Mouse (Mus musculus) megakaryocyte-erythroid progenitor cell, adult 5 weeks (primary cell): ENCODE data around the gene Icam2. TPM values are rescaled to one million over a fixed set of nuclear protein-coding genes. Genes with fewer than 3 reads are reported as not detected.

Experiments
- polyA plus RNA-seq: library from polyadenylated mRNA; stranded (reverse); fragments of >175 nt; gene quantifications from 2 replicates; pipeline ENCODE4 v1.2.3, GENCODE M21; 2012

The Icam2 gene
- 42.6 and 44.4 TPM in 2 replicates for polyA plus RNA-seq

GRCm38 (mm10) chr11:106387791-106388216 lies at the start of gene Icam2:
Icam2 (minus strand) TSS chr11:106388075.

GRCm38 (mm10) chr11:106365366-106365765 lies 22.5 kb downstream of the Icam2 start, which contains the start of gene Prr29:
Prr29 (plus strand) TSS chr11:106365472.

GRCm38 (mm10) chr11:106353188-106353587 lies 34.7 kb downstream of the Icam2 start, which contains the start of gene Scn4a:
Scn4a (minus strand) TSS chr11:106353288.

Other genes starting within 250 kb of the Icam2 start
- gene Gm10840, start 227.2 kb downstream of the Icam2 start, polyA plus RNA-seq, result 0.62 TPM in 1 of 2 replicates, not detected in the other
- 189 and 236 TPM in 2 replicates for gene Limd2, start 227.2 kb downstream of the Icam2 start, polyA plus RNA-seq
- gene Strada, start 185.9 kb downstream of the Icam2 start, polyA plus RNA-seq, result 42.4 and 43.4 TPM in 2 replicates
- gene Ccdc47, start 171.7 kb downstream of the Icam2 start, polyA plus RNA-seq, result 3.2 and 4.1 TPM in 2 replicates
- gene Ddx42, start 171.1 kb downstream of the Icam2 start, polyA plus RNA-seq, result 27.1 and 41.4 TPM in 2 replicates
- gene Ftsj3, start 132.0 kb downstream of the Icam2 start, polyA plus RNA-seq, result 12.7 and 18.5 TPM in 2 replicates
- gene Psmc5, start 131.9 kb downstream of the Icam2 start, polyA plus RNA-seq, result 51.2 and 64.3 TPM in 2 replicates
- gene Smarcd2, start 115.1 kb downstream of the Icam2 start, polyA plus RNA-seq, result 138 and 142 TPM in 2 replicates
- gene Tcam1, start 111.4 kb downstream of the Icam2 start, polyA plus RNA-seq, result 0.21 and 0.33 TPM in 2 replicates
- not detected in 2 replicates for gene Gh, start 86.2 kb downstream of the Icam2 start, polyA plus RNA-seq
- gene Cd79b, start 73.3 kb downstream of the Icam2 start, polyA plus RNA-seq, result 6.0 and 10.1 TPM in 2 replicates
- 0.07 and 0.17 TPM in 2 replicates for gene Scn4a, start 34.8 kb downstream of the Icam2 start, polyA plus RNA-seq
- 0.10 and 0.23 TPM in 2 replicates for gene Prr29, start 22.6 kb downstream of the Icam2 start, polyA plus RNA-seq
- gene Ern1, start 99.8 kb upstream of the Icam2 start, polyA plus RNA-seq, result 26.2 and 34.6 TPM in 2 replicates
- 19.8 and 21.2 TPM in 2 replicates for gene Tex2, start 225.3 kb upstream of the Icam2 start, polyA plus RNA-seq